ENCODE assay signal across 11 mouse cellular contexts in the genomic region with DNA sequence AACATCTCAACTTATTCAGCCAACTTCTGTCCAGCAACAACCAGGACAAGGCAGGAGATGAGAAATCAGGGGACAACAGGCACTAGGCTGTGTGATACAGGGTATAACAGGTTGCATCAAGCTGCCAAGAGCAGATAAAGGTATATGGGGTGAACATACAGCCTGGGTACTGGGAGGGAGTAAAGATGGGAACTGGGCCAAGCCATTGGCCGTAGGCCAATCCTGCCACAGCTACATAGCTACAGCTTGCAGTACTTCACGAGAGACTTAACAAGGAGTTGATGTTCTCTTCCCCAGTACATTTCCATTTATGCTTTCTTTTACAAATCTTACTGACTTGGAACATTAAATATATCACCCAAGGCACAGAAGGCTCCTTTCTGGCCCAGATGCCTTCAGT.
A peak's percentile ranks its signal among the peaks of the same experiment; 100 is the strongest.
DNase-seq lines count a peak whose midpoint lies in the region; ATAC-seq and TF ChIP-seq lines count a peak whose summit lies in the region.
"Had no signal": no experiment of that assay in that cellular context is flagged by ENCODE, and none has a peak within 500 bp of the region (broad histone marks: within the 10 kb centered on the region; RNA-seq: fewer than 3 reads in every experiment).

No protein-coding gene starts in this region.

- peak; percentile 73 for ATAC-seq in forebrain, postnatal 0 days
- no peak for ATAC-seq in forebrain, embryonic 11.5 days (replicated peaks; ENCODE audit: low FRiP score)
- no peak for ATAC-seq in erythroid progenitor cell, adult 5-6 weeks (replicated peaks; ENCODE audit: low FRiP score, poor library complexity, severe bottlenecking)
- ATAC-seq in neural tube, embryonic 15.5 days (ENCODE audit: low FRiP score): no peak

- no peak overlapping the region for H3K9ac ChIP-seq in forebrain, postnatal 0 days
- H3K9ac ChIP-seq in forebrain, embryonic 11.5 days (ENCODE audit: low read length): no peak overlapping the region
- no peak overlapping the region for H3K9ac ChIP-seq in neural tube, embryonic 15.5 days (replicated peaks)
- H3K9ac ChIP-seq: liver, embryonic 13.5 days; neural tube, embryonic 12.5 days had no signal

- DNase-seq in forebrain, postnatal 0 days: peak; percentile 61
- no peak for DNase-seq in forebrain, embryonic 11.5 days (ENCODE audit: low spot score)
- DNase-seq in lung, postnatal 14 days: peak; percentile 14
- DNase-seq in lung, postnatal 36 days: no peak
- peak; percentile 61 to 72 for DNase-seq in frontal cortex, postnatal 36 days (ENCODE audit: low spot score in 2 of 2)
- DNase-seq in right cerebral cortex, postnatal 10 days (ENCODE audit: low spot score in 2 of 2): peak; percentile 68 to 76
- DNase-seq: liver, embryonic 13.5 days had no signal

- no peaks in the 10 kb centered on the region for H3K9me3 ChIP-seq in forebrain, postnatal 0 days (ENCODE audit: low read length)
- no peaks in the 10 kb centered on the region for H3K9me3 ChIP-seq in forebrain, embryonic 11.5 days (ENCODE audit: control insufficient read depth, low read length)
- H3K9me3 ChIP-seq in neural tube, embryonic 15.5 days (replicated peaks): no peaks in the 10 kb centered on the region
- H3K9me3 ChIP-seq: liver, embryonic 13.5 days; neural tube, embryonic 12.5 days had no signal

- no peaks in the 10 kb centered on the region for H3K27me3 ChIP-seq in forebrain, postnatal 0 days (ENCODE audit: insufficient read depth, low read length)
- H3K27me3 ChIP-seq in forebrain, embryonic 11.5 days (ENCODE audit: control insufficient read depth, insufficient read depth, low read length): no peaks in the 10 kb centered on the region
- no peaks in the 10 kb centered on the region for H3K27me3 ChIP-seq in neural tube, embryonic 15.5 days (replicated peaks)
- H3K27me3 ChIP-seq: liver, embryonic 13.5 days; neural tube, embryonic 12.5 days had no signal

- no peaks in the 10 kb centered on the region; the same call in 1 of the 2 replicates for H3K4me1 ChIP-seq in forebrain, postnatal 0 days (ENCODE audit: insufficient read depth)
- H3K4me1 ChIP-seq in forebrain, embryonic 11.5 days (replicated peaks; ENCODE audit: control insufficient read depth, insufficient read depth, low read length): no peaks in the 10 kb centered on the region
- H3K4me1 ChIP-seq in neural tube, embryonic 15.5 days: no peaks in the 10 kb centered on the region
- H3K4me1 ChIP-seq: liver, embryonic 13.5 days; neural tube, embryonic 12.5 days had no signal

- H3K4me3 ChIP-seq in forebrain, postnatal 0 days (ENCODE audit: low read depth, low read length): no peak overlapping the region
- no peak overlapping the region for H3K4me3 ChIP-seq in forebrain, embryonic 11.5 days (ENCODE audit: low read depth, low read length)
- H3K4me3 ChIP-seq in neural tube, embryonic 15.5 days (replicated peaks): no peak overlapping the region
- H3K4me3 ChIP-seq: liver, embryonic 13.5 days; neural tube, embryonic 12.5 days had no signal

- no peaks in the 10 kb centered on the region for H3K36me3 ChIP-seq in forebrain, postnatal 0 days (ENCODE audit: insufficient read depth)
- H3K36me3 ChIP-seq in forebrain, embryonic 11.5 days (ENCODE audit: control insufficient read depth, insufficient read depth, low read length): no peaks in the 10 kb centered on the region
- H3K36me3 ChIP-seq in neural tube, embryonic 15.5 days: no peaks in the 10 kb centered on the region
- H3K36me3 ChIP-seq: G1E; liver, embryonic 13.5 days; neural tube, embryonic 12.5 days had no signal

- no peak overlapping the region for H3K27ac ChIP-seq in forebrain, postnatal 0 days (ENCODE audit: low read depth, low read length)
- H3K27ac ChIP-seq in forebrain, embryonic 11.5 days (ENCODE audit: low read depth, low read length): no peak overlapping the region
- H3K27ac ChIP-seq in neural tube, embryonic 15.5 days (replicated peaks): no peak overlapping the region
- H3K27ac ChIP-seq: liver, embryonic 13.5 days; neural tube, embryonic 12.5 days had no signal

- 27% methylated on average over 2 of the region's 2 CpGs for WGBS in forebrain, postnatal 0 days
- WGBS in forebrain, embryonic 11.5 days: 80% methylated on average over 2 of the region's 2 CpGs
- 43% methylated on average over 2 of the region's 2 CpGs for WGBS in neural tube, embryonic 15.5 days

- no peak for TF ChIP-seq CTCF in forebrain, postnatal 0 days (IDR thresholded peaks at IDR 0.05; ENCODE audit: low read depth)

- no peak overlapping the region for H3K4me2 ChIP-seq in forebrain, postnatal 0 days (ENCODE audit: low read depth)
- H3K4me2 ChIP-seq in forebrain, embryonic 11.5 days (ENCODE audit: low read depth, low read length, severe bottlenecking): no peak overlapping the region
- no peak overlapping the region for H3K4me2 ChIP-seq in neural tube, embryonic 15.5 days
- H3K4me2 ChIP-seq: liver, embryonic 13.5 days; neural tube, embryonic 12.5 days had no signal

Comparison
In these comparisons a context has a peak if more than half of its experiments do, and no peak if none do; other contexts are left out.
1. DNase-seq: peak in forebrain, postnatal 0 days (single experiment), lung, postnatal 14 days (single experiment), frontal cortex, postnatal 36 days (2 of 2) and right cerebral cortex, postnatal 10 days (2 of 2); none in forebrain, embryonic 11.5 days (single experiment) and lung, postnatal 36 days (single experiment).